Mouse (Mus musculus) cerebellum, adult 2 months (tissue): Measurements from ENCODE around the gene Rps19. TPM values are rescaled to one million over a fixed set of nuclear protein-coding genes. Genes with fewer than 3 reads are reported as not detected.
"Not testable (repeated sequence)": the region's sequence is repeated elsewhere in the genome, so short reads cannot be mapped to it uniquely, and the experiment has no call there.

Experiments
- DNase-seq, 2 experiments: peaks; one replicate each; pipeline ENCODE4 v3.0.0; 2021
- H3K27ac ChIP-seq: fragments of 200-500 bp; 2 replicates; pipeline ENCODE4 v1.5.1; 2012; ENCODE audit warnings: low read length, control low read depth, inconsistent platforms; ENCODE audit not compliant: insufficient read depth
- H3K27me3 ChIP-seq: fragments of 200-500 bp; 2 replicates; pipeline ENCODE4 v1.6.1; 2012; ENCODE audit warnings: inconsistent platforms, mild to moderate bottlenecking, low read length, moderate library complexity; ENCODE audit not compliant: control insufficient read depth, insufficient read depth
- H3K4me1 ChIP-seq: fragments of 200-500 bp; 2 replicates; pipeline ENCODE4 v1.6.1; 2011; ENCODE audit warnings: low read length; ENCODE audit not compliant: control insufficient read depth, insufficient read depth
- H3K4me3 ChIP-seq: fragments of 200-500 bp; replicated peaks from 2 replicates; pipeline ENCODE3; 2011; ENCODE audit warnings: mild to moderate bottlenecking, low read depth, low read length, control low read depth; ENCODE audit not compliant: insufficient read depth
- CTCF ChIP-seq: fragments of 200-500 bp; IDR thresholded peaks from 2 replicates; pipeline ENCODE4 v1.5.1; 2011; ENCODE audit warnings: low read depth, mild to moderate bottlenecking, control low read depth, low read length, moderate library complexity, borderline replicate concordance; ENCODE audit not compliant: insufficient read depth
- POLR2A ChIP-seq: fragments of 200-500 bp; IDR thresholded peaks from 2 replicates; pipeline ENCODE4 v1.6.1; 2011; ENCODE audit warnings: low read length, control low read depth, borderline replicate concordance; ENCODE audit not compliant: insufficient read depth
- WGBS: fragments of 180-500 bp; shearing (Covaris S2); methylation state at CpG from one replicate; pipeline ENCODE4 v1.1.7; 2018; 5-methylcytosine and 5-hydroxymethylcytosine counted together
- polyA plus RNA-seq: library from polyadenylated mRNA; depleted of rRNA; stranded (reverse); fragments of >200 nt; gene quantifications from 2 replicates; pipeline ENCODE4 v1.2.3, GENCODE M21; 2012

Rps19 gene
- polyA plus RNA-seq, 1 experiment: 314 TPM

DNA sequence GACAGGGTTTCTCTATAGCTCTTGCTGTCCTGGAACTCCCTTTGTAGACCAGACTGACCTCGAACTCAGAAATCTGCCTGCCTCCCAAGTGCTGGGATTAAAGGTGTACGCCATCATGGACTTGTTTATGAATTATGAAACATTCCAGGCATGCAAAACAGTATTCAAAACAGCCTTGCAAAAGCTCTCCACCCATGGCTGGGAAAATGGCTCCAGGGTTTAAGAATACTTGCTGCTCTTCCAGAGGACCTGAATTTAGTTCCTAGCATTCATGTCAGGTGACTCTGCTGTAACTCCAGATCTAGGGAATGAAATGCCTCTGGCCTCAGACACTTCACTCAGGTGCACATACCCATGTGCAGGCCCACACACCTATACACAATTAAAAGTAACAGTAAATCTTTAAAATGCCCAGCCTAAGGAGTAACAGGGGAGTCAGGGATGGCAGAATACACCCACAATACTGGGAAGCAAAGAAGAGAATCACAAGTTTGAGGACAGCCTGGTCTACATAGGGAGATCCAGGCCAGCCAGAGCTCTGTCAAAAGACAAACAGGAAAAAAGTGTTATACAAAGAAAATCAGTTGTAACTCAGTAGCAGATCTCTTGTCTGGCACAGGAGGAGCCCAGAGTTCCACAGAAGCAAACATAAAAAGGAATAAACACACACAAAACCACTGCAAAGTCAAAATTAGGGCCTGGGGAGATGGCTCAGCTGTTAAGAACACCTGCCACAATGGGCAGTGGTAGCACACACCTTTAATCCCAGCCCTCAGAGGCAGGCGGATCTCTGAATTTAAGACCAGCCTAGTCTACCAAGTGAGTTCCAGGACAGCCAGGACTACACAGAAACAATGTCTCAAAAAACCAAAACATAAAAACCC lies 7.3 kb downstream of the Rps19 start:
- Histone ChIP-seq H3K4me1 (no peaks in the 10 kb centered on the region; the same call in 1 of the 2 replicates), H3K4me3 (no peak overlapping the region), H3K27ac (no peak overlapping the region), H3K27me3 (no peaks in the 10 kb centered on the region)
- DNase-seq: no peak
- TF ChIP-seq POLR2A: no peak
- TF ChIP-seq CTCF: no peak
- WGBS: 77% methylated on average over 3 of the region's 3 CpGs

DNA sequence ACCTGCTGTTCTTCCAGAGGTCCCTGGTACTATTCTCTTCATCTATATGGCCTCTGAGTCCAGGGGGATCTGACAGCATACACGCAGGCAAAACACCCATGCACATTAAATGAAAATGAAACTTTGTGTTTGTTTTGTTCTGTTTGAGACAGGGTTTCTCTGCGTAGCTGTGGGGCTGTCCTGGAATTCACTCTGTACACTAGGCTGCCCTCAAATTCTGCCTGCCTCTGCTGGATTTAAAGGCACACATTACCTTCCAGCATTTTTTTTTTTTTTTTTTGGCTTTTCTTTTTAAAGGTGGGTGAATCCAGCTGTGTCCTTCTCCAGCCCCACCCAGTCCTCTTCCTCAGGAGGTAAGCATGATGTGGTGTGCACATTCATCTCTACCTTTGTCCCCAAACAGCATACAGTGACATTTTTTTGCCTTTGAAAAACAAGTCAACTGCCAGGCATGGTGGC lies 8.0 kb downstream of the Rps19 start:
- no peaks in the 10 kb centered on the region for H3K27me3 ChIP-seq
- DNase-seq: no peak
- no peak overlapping the region for H3K4me3 ChIP-seq
- no peaks in the 10 kb centered on the region for H3K4me1 ChIP-seq
- 72% methylated on average over 2 of the region's 2 CpGs for WGBS
- TF ChIP-seq CTCF (no peak), POLR2A (no peak)
- no peak overlapping the region for H3K27ac ChIP-seq

DNA sequence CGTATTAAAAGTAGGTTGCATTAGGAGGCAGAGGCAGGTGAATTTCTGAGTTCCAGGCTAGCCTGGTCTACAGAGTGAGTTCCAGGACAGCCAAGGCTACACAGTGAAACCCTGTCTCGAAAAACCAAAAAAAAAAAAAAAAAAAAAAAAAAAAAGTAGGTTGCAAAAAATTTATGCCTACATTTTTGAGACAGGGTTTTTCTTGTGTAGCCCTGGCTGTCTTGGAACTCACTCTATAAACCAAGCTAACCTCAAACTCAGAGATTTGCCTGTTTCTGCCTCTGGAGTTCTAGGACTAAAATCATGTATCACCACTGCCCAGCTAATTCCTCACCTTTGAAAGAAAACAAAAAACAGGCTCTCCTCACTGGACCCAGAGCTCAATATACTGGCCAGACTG lies 11.6 kb downstream of the Rps19 start:
- not testable (repeated sequence) for DNase-seq, H3K4me1 ChIP-seq, H3K4me3 ChIP-seq, H3K27me3 ChIP-seq, H3K27ac ChIP-seq
- WGBS: 88% methylated on average over 2 of the region's 2 CpGs

DNA sequence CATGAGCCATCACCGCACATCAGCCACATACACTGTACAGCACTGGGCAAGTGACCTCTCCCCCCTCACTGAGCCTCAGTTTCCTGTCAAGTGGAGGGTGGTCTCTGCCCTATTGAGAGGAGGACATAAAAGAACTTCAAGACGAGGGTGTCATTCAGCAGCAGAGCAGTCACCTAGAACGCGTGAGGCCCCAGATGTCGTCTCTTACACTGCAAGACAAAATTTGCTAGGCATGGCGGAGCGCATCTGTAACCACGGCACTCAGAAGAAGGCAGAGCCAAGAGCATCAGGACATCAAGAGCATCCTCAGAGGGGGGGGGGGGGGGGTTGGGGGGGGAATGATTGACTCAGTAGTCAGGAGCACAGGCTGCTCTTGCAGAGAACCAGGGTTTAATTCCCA lies 12.1 kb downstream of the Rps19 start:
- Histone ChIP-seq H3K27ac (no peak overlapping the region), H3K27me3 (no peaks in the 10 kb centered on the region), H3K4me1 (no peaks in the 10 kb centered on the region), H3K4me3 (no peak overlapping the region)
- no peak for TF ChIP-seq POLR2A
- DNase-seq: no peak
- 61% methylated on average over 8 of the region's 8 CpGs for WGBS

DNA sequence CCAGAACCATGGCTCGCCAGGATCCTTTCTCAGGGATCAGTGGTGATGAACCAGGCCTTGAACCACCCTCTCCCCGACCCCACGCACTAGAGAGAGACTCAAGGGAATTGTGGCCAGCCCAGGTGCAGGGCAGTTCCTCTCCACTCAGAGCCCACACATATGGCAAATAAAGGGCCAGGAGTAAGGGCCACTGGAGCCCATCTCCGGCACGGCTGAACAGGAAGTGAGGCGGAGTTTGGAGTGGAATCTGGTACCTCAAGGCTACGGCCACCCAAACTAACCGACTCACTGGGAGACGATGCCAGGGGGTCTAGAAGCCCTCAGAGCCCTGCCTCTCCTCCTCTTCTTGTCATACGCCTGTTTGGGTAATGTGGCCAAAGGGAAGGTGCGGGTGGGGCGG lies 13.1 kb downstream of the Rps19 start, which contains the start of gene Cd79a:
TSS of gene Cd79a (plus strand) at position 158 of the 400 bp plus-strand sequence.
- no peak for TF ChIP-seq POLR2A
- TF ChIP-seq CTCF: no peak
- no peak within 1 kb of the TSS for H3K27ac ChIP-seq
- H3K4me1 ChIP-seq: no peaks in the 10 kb centered on the region
- DNase-seq: no peak
- no peaks in the 10 kb centered on the region for H3K27me3 ChIP-seq
- 82% methylated on average over 12 of the region's 12 CpGs for WGBS
- H3K4me3 ChIP-seq: no peak within 1 kb of the TSS

DNA sequence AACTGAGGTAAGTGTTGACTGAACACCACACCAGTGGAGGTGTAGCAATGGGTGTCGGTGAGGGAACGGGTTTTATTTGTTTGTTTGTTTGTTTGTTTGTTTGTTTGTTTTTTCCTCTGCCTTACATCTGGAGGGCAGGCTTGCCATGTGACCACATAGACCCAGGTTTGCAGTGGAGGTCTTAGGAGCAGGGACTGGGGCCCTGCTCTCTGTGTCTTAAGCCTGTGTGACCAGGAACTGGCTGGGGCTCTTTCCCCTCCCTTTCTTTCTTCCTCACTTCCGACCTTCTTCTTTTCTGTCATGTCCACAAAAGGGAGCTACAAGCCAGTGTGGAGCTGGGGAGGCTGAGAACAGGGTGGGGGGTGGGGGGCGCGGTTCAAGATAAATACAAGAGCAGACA lies 13.8 kb downstream of the Rps19 start:
- H3K27me3 ChIP-seq: no peaks in the 10 kb centered on the region
- no peak for TF ChIP-seq POLR2A
- no peak for TF ChIP-seq CTCF
- WGBS: 80% methylated on average over 5 of the region's 5 CpGs
- DNase-seq: no peak
- H3K4me3 ChIP-seq: no peak overlapping the region
- H3K27ac ChIP-seq: no peak overlapping the region
- no peaks in the 10 kb centered on the region for H3K4me1 ChIP-seq

DNA sequence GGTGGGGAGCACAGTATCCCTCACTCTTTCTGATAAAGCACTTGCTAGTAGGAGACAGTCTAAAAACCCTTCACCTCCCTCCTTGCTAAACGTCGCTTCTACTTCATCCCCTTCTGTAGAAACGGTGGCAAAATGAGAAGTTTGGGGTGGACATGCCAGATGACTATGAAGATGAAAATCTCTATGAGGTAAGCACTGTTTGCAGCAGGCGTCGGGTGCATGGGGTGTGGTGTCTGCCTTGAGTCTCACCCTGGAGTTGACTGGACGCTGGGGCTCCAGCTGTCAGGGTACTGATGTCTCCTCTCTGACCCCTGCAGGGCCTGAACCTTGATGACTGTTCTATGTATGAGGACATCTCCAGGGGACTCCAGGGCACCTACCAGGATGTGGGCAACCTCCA lies 16.9 kb downstream of the Rps19 start:
- 44% methylated on average over 6 of the region's 6 CpGs for WGBS

DNA sequence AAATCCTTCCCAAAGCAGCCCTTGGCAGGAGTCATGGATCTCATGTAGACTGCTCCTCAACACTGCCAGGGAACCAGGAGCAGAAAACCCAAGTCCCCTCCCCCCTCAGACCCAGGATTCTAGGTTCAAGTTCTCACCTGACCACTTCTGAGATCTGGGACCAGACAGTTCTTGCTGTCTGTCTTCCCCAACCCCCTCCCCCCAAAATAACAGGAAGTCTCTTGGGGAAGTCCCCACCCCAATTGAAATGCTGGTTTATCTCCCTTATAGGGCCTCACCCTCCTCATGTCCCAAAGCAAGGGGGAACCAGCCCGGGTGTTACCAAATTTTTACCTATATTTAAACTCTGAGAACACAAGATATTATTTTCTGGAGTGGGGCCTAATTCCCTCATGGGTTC lies 17.7 kb downstream of the Rps19 start:
- WGBS: 73% methylated on average over 1 of the region's 1 CpGs
- Histone ChIP-seq H3K27ac (no peak overlapping the region), H3K4me1 (peaks cover 3% of the 10 kb centered on the region; the same call in 1 of the 2 replicates), H3K4me3 (no peak overlapping the region), H3K27me3 (no peaks in the 10 kb centered on the region)
- no peak for TF ChIP-seq CTCF
- no peak for TF ChIP-seq POLR2A
- no peak for DNase-seq

More for the DNA sequence above, 16.9 kb downstream of the Rps19 start:
- Histone ChIP-seq H3K27ac (no peak overlapping the region), H3K4me3 (no peak overlapping the region), H3K4me1 (peaks cover 3% of the 10 kb centered on the region; the same call in 1 of the 2 replicates), H3K27me3 (no peaks in the 10 kb centered on the region)
- DNase-seq: no peak
- TF ChIP-seq CTCF (no peak), POLR2A (no peak)
